Mouse (Mus musculus) right cerebral cortex, postnatal 4 days (tissue): ENCODE results near the gene Irak2.
"Not testable (repeated sequence)": the region's sequence is repeated elsewhere in the genome, so short reads cannot be mapped to it uniquely, and the experiment has no call there.

ENCODE experiments used
- DNase-seq: peaks from one replicate; pipeline ENCODE4 v3.0.0-alpha.2; 2022

The Irak2 gene

DNA sequence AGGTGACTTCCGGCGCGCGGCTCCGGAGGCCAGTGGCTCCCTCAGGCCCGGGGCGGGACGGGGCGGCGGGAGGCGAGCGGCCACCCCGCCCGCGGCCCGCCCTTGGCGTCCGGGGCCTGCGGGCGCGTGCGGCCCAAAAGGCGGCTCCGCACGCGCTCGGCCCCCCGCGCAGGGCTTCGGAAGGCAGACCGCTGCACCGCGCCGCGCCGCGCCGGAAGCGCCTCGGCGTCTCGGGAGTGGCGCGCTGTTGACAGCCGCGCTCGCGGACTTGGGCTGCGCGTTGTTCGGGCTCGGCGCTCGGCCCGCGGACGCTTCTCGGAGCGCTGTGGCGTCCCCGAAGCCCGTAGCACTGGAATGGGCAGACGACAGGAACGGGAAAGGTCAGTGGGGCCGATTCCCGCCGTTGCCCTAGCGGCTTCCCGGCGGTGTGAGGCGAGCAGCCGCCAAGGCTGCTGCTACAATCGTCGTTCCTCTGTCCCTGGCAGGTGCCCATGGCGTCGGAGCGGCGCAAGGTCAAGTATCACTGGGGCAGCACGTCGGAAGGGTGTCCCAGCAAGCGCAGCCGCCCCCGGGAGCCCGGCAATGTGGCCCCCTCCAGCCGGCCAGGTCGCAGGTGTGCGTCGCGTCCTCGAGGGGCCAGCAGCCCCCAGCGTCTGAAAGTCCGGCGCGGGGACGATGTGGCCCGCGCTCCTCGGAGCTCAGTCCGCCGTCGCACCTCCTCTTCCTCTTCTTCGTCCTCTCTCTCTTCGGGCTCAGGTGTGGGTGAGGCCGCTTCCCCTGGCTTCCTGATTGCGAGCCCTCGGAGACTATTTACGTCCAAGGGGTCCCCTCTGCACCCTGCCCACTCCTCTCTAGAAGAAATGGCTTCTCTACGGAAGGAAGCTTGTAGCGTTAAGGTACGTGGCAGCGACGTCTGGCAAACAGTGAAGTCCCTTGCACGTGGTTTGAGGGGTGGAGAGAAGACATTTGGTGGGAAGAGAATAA lies 59.2 kb downstream of the Irak2 start:
- DNase-seq, result peak; percentile 31

DNA sequence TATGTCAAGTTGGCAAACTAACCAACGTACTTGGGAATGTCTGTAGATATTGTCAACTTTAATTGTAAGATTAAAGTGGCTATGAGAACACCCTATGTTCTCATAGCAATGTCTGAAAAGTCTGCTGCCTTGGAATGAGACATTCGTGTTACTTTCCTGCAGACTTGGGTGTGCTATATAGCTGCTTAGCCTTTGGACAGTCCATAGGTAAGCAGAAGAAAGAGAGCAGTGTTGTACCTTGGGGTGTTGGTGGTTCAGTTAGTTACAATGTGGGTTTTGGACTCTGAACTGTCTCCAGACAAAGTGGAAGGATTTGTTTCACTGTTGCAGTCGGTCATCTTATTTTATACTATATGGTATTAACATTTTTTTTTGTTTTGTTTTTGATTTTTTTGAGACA lies 74.5 kb downstream of the Irak2 start:
- no peak for DNase-seq

DNA sequence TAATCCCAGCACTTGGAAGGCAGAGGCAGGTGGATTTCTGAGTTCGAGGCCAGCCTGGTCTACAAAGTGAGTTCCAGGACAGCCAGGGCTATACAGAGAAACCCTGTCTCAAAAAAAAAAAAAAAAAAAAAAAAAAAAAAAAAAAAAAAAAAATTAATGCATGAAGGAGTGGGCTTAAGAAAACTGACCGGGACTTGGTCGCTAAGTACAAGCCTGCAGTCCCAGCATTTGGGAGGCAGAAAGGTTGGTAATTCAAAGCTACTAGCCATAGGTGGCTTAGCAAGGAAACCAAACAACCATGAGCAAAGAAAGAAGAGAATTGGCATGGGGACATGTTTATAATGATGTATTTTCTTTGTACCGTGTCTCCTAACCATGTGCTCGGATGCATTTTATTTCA lies 75.1 kb downstream of the Irak2 start:
- not testable (repeated sequence) for DNase-seq

DNA sequence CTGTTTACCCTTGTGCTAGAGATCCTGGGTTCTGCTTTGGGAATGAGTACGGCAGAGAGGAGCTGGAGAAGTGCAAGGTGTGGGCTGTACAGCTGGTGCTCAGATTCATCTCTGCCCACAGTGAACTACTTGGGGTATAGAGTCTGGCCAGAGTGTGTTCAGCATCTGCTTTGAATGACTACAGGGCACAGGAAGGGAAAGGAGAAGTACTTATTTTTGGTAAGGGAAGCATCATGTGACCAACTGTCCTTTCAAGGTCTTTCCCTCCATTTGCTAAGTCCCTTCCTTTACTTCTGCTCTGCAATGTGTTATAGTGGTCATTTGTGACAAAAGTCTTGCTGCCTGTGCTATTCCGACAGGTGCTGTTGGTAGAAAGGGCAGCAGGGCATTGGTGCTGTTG lies 76.0 kb downstream of the Irak2 start:
- DNase-seq, result no peak

DNA sequence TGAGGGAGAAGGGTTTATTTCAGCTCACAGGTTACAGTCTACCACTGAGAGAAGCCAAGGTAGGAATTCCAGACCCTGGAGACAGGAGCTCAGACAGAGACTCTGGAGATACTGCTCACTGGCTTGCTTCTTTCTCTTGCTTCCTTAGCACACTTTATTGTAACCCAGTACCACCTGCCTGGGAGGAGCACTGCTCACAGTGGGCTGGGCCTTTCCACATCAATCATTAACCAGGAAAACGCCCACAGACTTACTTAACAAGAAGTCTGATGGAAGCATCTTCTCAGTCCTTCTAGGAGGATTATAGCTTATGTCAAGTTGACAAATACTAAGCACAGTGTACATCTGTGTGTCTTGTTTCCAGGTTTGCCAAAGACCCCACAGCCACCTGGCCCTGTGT lies 76.5 kb downstream of the Irak2 start:
- no peak for DNase-seq

DNA sequence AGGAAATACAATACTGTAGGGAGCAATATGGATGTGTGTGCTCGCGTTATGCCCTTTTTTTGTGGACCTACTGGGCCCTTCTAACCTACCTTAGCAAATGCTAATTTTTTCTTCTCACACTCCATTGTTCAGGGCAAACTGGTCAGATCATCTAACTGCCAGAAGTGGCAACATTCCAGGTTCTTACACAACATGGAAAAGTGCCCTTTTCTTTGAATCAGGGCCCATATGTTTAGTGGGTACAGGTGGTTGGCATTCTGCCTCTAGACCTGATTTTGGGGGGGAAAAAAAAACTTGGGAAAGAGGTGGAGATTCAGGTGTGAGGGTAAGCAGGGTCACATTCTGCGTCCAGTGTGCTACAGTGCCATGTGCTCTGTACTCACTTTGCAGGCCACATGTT lies 79.3 kb downstream of the Irak2 start:
- DNase-seq, result no peak

DNA sequence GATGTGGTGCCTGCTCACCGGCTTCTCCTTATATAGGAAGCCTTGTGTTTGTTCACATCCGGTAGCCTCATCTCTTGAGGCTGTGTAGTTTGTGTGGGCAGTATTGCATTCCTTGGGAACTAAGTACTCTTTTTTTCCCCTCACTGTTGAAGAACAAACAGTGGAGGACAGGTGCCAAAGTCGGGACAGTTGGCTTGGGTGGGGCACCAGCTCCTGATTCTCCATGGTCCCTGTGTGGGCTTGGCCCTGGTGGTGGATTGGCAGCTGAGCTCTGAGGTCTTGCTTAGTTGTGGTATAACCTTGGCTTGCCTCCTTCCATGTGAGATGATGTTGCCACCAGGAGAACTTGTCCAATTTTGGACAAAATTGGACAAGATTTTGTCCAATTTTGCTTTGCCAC lies 81.6 kb downstream of the Irak2 start, which contains the start of gene Ghrl:
Ghrl (minus strand) TSS at position 3 of the 400 bp plus-strand sequence.
- DNase-seq, result no peak

DNA sequence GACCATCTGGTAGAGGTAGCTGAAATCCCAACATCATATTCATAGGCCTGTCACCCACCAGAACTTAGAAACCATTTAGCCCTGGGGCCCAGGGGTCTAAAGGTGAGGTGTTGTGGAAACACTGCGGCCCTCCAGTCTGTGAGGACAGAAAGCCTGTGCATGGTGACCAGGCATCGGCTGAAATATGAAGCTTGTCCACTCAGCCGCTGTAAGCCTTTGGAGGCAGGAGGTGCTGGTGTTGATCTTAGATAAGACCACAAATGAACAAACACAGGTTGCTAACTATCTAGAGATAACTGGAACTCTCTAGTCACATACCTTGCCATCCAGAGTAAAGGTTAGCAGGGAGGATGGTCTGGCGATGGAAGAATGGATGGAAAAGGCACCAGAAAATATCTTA lies 82.8 kb downstream of the Irak2 start:
- no peak for DNase-seq

DNA sequence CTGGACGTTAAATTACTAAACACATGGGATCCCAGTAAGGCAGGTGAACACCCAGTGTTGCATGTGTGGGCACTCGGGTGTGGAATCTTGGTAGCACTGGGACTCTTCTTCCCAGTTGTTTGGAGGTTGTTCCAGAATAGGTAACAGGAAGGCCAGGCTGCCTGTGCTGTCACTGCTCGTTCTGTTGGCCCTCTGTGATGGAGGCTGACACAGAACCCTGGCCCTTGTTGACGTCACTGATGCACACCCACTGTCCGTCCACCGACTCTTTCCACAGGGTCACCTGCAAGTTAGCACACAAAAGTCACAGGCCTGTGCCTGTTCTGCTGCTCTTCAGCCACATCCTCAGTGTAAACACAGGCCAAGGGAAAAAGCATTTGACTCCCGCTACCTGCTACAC lies 89.9 kb downstream of the Irak2 start:
- no peak for DNase-seq

DNA sequence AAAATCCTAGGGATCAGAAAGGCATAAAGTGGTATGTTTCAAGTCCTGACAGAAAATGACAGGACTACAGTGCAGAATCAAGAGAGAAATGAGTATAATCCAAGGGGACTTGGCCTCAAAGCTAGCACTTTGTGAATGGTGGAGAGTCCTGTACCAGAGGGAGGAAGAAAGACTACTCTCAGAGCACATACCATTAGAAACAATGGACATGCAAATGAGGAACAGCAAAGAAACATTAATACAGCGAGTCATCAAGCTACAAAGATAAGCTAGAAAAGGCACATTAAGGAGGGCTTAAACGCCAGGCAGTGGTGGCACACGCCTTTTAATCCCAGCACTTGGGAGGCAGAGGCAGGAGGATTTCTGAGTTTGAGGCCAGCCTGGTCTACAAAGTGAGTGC lies 93.0 kb downstream of the Irak2 start:
- DNase-seq, result no peak

DNA sequence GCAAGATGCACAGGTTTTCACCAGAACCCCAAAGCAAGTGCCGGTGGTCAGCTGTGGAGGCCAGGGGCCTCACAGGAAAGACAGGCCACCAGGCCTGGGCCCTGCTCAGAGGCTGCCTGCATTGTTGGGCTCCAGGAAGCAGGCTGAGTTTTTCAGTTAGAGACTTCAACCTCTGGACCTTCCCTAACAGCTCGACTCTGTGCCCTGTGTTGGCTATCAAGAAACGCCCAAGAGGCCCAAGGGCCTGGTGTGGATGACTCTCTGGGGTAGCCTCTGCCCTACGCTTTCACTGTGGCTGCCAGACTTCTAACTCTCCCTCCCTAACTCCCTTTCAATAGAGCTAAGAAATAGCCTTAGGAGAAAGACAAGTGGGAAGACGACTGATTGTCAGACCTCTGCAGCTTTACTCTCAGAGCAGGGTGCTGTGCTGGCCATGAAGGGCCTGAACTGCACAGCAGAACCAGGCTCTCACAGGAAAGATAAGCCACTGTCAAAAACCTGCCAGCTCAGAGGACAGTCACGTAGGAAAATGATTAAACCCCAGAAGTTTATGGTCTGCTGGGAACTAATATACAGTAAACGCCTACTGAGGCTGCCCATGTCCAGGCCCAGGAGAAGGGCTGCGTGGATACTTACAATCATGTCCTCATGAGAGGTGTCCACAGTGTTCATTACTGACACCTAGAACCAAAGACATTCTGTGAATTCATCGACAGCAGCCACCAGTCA lies 99.2 kb downstream of the Irak2 start:
- DNase-seq, result no peak

DNA sequence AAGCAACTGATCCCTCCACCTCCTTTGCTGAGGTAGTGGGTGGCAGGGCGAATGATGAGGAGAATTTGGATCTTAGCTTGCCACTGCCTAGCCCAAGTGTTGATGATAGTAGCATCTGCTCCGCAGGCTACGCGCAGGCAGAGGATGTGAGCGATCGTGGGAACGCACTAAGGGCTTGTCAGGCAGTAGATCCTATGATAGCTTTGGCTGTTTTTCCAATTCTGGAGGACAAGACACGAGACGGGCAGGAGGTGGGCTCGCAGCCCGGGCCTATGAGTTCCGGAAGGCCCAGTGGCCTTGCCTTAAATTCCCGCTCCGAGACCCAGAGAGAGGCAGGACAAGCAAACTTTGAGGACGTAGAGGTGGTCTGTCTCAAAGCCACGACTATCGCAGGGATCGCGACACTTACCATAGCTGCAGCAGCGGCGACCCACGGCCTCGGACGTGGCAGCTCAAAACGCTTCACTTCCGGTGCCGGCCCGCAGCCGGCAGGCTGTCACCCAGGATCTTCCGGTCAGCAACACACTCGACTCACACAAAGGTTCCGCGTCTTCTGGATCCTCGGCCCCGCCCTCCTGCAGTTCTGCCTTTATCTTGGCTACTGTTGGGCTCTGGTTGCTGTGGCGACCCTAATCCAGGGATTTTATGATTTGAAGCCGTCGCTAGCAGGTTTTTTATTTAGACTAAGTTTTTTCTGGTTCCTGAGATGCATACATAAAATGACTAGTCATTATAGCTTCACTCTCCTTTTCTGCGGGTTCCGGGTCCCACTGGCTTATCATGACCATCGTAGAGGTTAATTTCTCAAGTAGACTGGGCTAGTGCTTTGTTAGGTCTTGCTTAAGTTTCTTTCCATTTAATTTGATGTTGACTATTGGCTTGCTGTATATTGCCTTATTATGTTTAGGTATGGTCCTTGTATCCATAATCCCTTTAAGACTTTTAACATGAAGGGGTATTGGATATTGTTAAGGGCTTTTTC lies 102.3 kb downstream of the Irak2 start, which contains the start of gene Sec13:
Sec13 (minus strand) TSS at position 508 of the 982 bp plus-strand sequence.
- DNase-seq, result peak; percentile 84

DNA sequence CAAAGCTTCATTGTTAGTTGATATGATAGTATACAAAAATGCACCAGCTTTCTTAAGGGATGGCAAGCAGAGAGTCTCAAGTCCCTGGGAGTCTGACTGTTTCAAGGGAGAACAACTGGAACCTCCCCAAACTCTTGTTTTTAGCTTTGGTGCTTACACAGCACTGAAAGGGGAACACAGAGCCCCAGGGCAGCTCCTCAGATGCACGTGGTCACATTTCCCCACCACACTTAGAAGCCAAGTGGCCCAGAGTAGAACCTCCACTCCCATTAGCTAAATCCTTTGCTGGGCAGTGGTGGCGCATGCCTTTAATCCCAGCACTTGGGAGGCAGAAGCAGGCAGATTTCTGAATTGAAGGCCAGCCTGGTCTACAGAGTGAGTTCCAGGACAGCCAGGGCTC lies 103.2 kb downstream of the Irak2 start:
- DNase-seq, result no peak

DNA sequence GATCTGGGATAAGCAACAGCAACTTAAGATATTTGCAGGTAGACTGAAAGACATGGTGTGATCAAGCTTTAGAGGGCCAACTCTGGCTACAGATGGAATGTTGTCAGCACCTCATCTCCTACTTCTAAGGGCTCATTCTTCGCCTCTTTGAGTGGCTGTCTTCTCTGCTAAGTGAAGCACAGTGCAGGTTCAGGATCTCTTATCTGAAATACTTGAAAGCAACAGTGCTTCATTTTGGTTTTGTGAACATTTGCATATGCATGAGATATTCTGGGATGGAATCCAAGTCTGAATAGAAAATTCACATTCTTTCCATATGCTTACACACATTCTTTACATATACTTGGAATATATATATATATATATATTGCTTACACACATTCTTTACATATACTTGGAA lies 104.1 kb downstream of the Irak2 start:
- no peak for DNase-seq

DNA sequence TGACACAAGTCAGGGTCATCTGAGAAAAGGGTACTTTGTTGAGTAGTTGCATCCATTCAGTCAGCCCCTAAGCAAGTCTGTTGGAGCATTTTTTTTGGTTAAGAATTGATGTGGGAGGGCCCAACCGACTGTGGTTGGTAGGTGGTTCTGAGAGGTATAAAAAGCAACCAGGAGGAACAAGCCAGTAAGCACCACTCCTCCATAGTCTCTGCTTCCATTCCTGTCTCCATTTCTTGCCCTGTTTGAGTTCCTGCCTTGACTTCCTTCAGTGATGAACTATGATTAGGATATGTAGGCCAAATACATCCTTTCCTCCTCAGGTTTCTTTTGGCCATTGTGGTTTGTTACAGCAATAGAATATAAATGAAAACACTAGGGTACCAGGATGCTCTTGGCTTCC lies 104.8 kb downstream of the Irak2 start:
- DNase-seq, result no peak
